18 mouse cellular contexts compared by ENCODE assay signal in the genomic region with DNA sequence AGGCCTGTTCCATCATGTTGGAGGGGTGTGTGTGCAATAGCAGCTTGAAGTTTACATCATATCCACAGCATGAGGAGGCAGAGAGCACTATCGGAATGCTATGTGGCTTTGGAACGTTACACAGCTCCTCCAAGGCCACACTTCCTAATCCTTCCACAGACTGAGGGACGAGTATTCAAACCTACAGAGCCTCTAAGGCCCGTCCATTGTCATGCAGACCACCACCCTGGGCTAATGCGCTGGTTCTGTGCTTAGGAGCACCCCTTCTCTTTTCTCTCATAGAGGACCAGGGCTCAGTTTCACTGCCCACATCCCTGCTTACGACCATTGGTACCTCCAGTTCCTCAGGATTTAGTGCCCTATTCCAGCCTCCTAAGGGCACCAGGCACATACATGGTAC. TPM values are rescaled to one million over a fixed set of nuclear protein-coding genes. Genes with fewer than 3 reads are reported as not detected.
"Had no signal": no experiment of that assay in that cellular context is flagged by ENCODE, and none has a peak within 500 bp of the region (broad histone marks: within the 10 kb centered on the region; RNA-seq: fewer than 3 reads in every experiment).

No protein-coding gene starts in this region.

- DNase-seq: kidney, adult 2 months; kidney, postnatal 25 days; liver, postnatal 0 days; lung, embryonic 14.5 days; right cerebral cortex, postnatal 14 days; right cerebral cortex, postnatal 4 days had no signal

- ATAC-seq: liver, postnatal 0 days; lung, postnatal 0 days; midbrain, embryonic 13.5 days; midbrain, embryonic 16.5 days had no signal

- H3K9ac ChIP-seq: limb, embryonic 12.5 days; limb, embryonic 15.5 days; liver, embryonic 14.5 days; liver, postnatal 0 days; lung, embryonic 14.5 days; midbrain, embryonic 13.5 days had no signal

- H3K4me3 ChIP-seq: limb, embryonic 12.5 days; limb, embryonic 15.5 days; midbrain, embryonic 13.5 days; myocyte had no signal

- H3K36me3 ChIP-seq: limb, embryonic 12.5 days; limb, embryonic 15.5 days had no signal

- H3K4me2 ChIP-seq: limb, embryonic 12.5 days; limb, embryonic 15.5 days; liver, embryonic 11.5 days; lung, embryonic 14.5 days; midbrain, embryonic 13.5 days had no signal

- H3K9me3 ChIP-seq: limb, embryonic 12.5 days; limb, embryonic 15.5 days; midbrain, embryonic 13.5 days had no signal

- H3K4me1 ChIP-seq: limb, embryonic 12.5 days; midbrain, embryonic 13.5 days had no signal

- H3K27ac ChIP-seq: kidney, postnatal 0 days; limb, embryonic 12.5 days; limb, embryonic 15.5 days; liver, embryonic 14.5 days; macrophage; midbrain, embryonic 13.5 days; stomach, postnatal 0 days had no signal

RNA-seq across cellular contexts. Expression of gene Arhgef25, which starts 35.3 kb away (rescaled TPM):
- total RNA-seq: monocyte, adult 5-6 weeks had no signal
- polyA plus RNA-seq: macrophage had no signal
